Mouse (Mus musculus) liver, embryonic 14.5 days (tissue): ENCODE measurements around the gene Wfs1. TPM values are rescaled to one million over a fixed set of nuclear protein-coding genes. Genes with fewer than 3 reads are reported as not detected.

Source experiments
- ATAC-seq: fragments of 200-750 bp; cut with Nextera tagmentation; 2 replicates; pipeline ENCODE4 v1.8.0; 2017; ENCODE audit warnings: moderate number of reproducible peaks, mild to moderate bottlenecking, moderate library complexity; ENCODE audit not compliant: insufficient read depth
- DNase-seq, 3 experiments: peaks; one replicate each; pipeline ENCODE4 v3.0.0-alpha.2; 2012 to 2013; ENCODE audit warnings: low read depth in 3 of 3, low spot score in 3 of 3
- H3K27ac ChIP-seq: fragments of 300-500 bp; sonication (generic); 2 replicates; pipeline ENCODE4 v1.5.1; 2014; ENCODE audit warnings: moderate library complexity, mild to moderate bottlenecking, control low read depth, inconsistent platforms
- H3K27me3 ChIP-seq: fragments of 300-500 bp; sonication (generic); 2 replicates; pipeline ENCODE4 v1.6.1; 2014; ENCODE audit warnings: mild to moderate bottlenecking, low read length, moderate library complexity; ENCODE audit not compliant: control insufficient read depth, insufficient read depth
- H3K36me3 ChIP-seq: fragments of 300-500 bp; sonication (generic); replicated peaks from 2 replicates; pipeline ENCODE4 v1.6.1; 2014; ENCODE audit warnings: low read depth; ENCODE audit not compliant: control insufficient read depth, insufficient read depth
- H3K4me1 ChIP-seq, 2 experiments: fragments of 200-500 bp in 1 of 2; fragments of 300-500 bp in 1 of 2; sonication (generic) in 1 of 2; replicated peaks; 2 replicates each; pipeline ENCODE4 v1.6.1; 2012 to 2014; ENCODE audit warnings: antibody characterized with exemption in 1 of 2, inconsistent platforms in 1 of 2, low read length in 1 of 2; ENCODE audit not compliant: control insufficient read depth in 2 of 2, insufficient read depth in 2 of 2
- H3K4me2 ChIP-seq: fragments of 300-500 bp; sonication (generic); 2 replicates; pipeline ENCODE4 v1.6.1; 2014; ENCODE audit warnings: low read depth, mild to moderate bottlenecking, control low read depth, moderate library complexity
- H3K4me3 ChIP-seq, 2 experiments: fragments of 200-500 bp in 1 of 2; fragments of 300-500 bp in 1 of 2; sonication (generic) in 1 of 2; 2 replicates each; pipeline ENCODE4 v1.5.1; 2012 to 2014; ENCODE audit warnings: low read depth in 2 of 2, low read length in 2 of 2, mild to moderate bottlenecking in 2 of 2, control low read depth in 1 of 2, inconsistent platforms in 1 of 2, moderate library complexity in 1 of 2; ENCODE audit not compliant: insufficient read depth in 1 of 2
- H3K9ac ChIP-seq: fragments of 300-500 bp; sonication (generic); replicated peaks from 2 replicates; pipeline ENCODE4 v1.6.1; 2014; ENCODE audit warnings: mild to moderate bottlenecking, control low read depth, moderate library complexity
- H3K9me3 ChIP-seq: fragments of 300-500 bp; sonication (generic); 2 replicates; pipeline ENCODE4 v1.6.1; 2016; ENCODE audit warnings: low read length, mixed read lengths; ENCODE audit not compliant: control insufficient read depth
- CTCF ChIP-seq: IDR thresholded peaks from 2 replicates; pipeline ENCODE4 v1.5.1; 2016; ENCODE audit warnings: antibody characterized with exemption, low read depth, control low read depth
- EP300 ChIP-seq: IDR thresholded peaks from 2 replicates; pipeline ENCODE4 v1.6.1; 2016; ENCODE audit warnings: antibody characterized with exemption, low read depth
- WGBS: fragments of 180-500 bp; shearing (Covaris S2); extraction: QIAGEN DNeasy Blood & Tissue Kit; methylation state at CpG from one replicate; pipeline ENCODE4 v1.1.7; 2014; ENCODE audit not compliant: insufficient replicate concordance; 5-methylcytosine and 5-hydroxymethylcytosine counted together
- polyA plus RNA-seq, 2 experiments: library from polyadenylated mRNA; depleted of rRNA in 1 of 2; stranded (reverse) in 1 of 2; unstranded in 1 of 2; fragments of >200 nt; fragmentation: Nextera tagmentation in 1 of 2; extraction: Ambion mirVana in 1 of 2; gene quantifications; 2 replicates each; pipeline versions ENCODE4 v1.2.1 to v1.2.3; 2012 to 2014

The Wfs1 gene
- polyA plus RNA-seq, 2 experiments: 0.72 to 0.84 TPM

GRCm38 (mm10) chr5:36977809-36978208 lies 11.2 kb downstream of the Wfs1 start:
- ATAC-seq: no peak
- H3K4me1 ChIP-seq: no peaks in the 10 kb centered on the region
- H3K36me3 ChIP-seq: no peaks in the 10 kb centered on the region

GRCm38 (mm10) chr5:36975336-36975735 lies 13.7 kb downstream of the Wfs1 start:
- H3K4me3 ChIP-seq: no peak overlapping the region
- H3K4me1 ChIP-seq: no peaks in the 10 kb centered on the region
- H3K36me3 ChIP-seq: no peaks in the 10 kb centered on the region
- H3K27ac ChIP-seq: no peak overlapping the region
- WGBS: 62% methylated on average over 13 of the region's 13 CpGs
- DNase-seq (no peak), ATAC-seq (no peak)
- H3K27me3 ChIP-seq: no peaks in the 10 kb centered on the region
- no peak for TF ChIP-seq CTCF
- TF ChIP-seq EP300: no peak
- H3K9me3 ChIP-seq: no peaks in the 10 kb centered on the region
- no peak overlapping the region for H3K9ac ChIP-seq
- H3K4me2 ChIP-seq: no peak overlapping the region

More at GRCm38 (mm10) chr5:36977809-36978208, 11.2 kb downstream of the Wfs1 start:
- H3K4me3 ChIP-seq: no peak overlapping the region
- H3K9ac ChIP-seq: no peak overlapping the region
- H3K27me3 ChIP-seq: no peaks in the 10 kb centered on the region
- 57% methylated on average over 9 of the region's 9 CpGs for WGBS
- no peaks in the 10 kb centered on the region for H3K9me3 ChIP-seq
- TF ChIP-seq EP300: no peak
- TF ChIP-seq CTCF: no peak
- H3K4me2 ChIP-seq: no peak overlapping the region
- DNase-seq: no peak
- no peak overlapping the region for H3K27ac ChIP-seq

DNA sequence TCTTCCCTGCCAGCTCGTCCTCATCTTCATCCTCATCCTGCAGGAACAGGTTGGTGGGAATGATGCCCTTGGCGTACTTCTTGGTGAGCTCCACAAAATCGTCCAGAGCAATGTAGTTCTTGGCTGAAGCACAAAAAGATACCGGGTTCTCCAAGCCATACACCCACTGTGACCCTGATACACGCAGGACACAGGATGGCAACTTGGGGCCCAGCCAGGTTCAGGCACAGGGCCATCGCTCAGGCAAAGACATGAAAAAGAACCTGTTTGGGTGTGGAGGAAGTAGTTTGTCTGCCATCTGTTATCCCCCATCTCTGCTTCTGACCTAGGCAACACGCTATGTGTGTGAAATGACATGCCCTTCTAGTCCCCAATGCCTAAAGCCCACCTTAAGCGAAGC lies 17.4 kb downstream of the Wfs1 start:
- Histone ChIP-seq H3K27ac (no peak overlapping the region), H3K9ac (no peak overlapping the region), H3K4me2 (no peak overlapping the region)

GRCm38 (mm10) chr5:36960501-36960900 lies 28.5 kb downstream of the Wfs1 start:
- TF ChIP-seq EP300: no peak
- H3K4me3 ChIP-seq: no peak overlapping the region
- H3K4me1 ChIP-seq: no peaks in the 10 kb centered on the region
- no peaks in the 10 kb centered on the region for H3K27me3 ChIP-seq
- H3K36me3 ChIP-seq: no peaks in the 10 kb centered on the region
- DNase-seq: no peak
- H3K27ac ChIP-seq: no peak overlapping the region
- ATAC-seq: no peak
- H3K4me2 ChIP-seq: no peak overlapping the region
- WGBS: 47% methylated on average over 5 of the region's 5 CpGs
- H3K9ac ChIP-seq: no peak overlapping the region
- H3K9me3 ChIP-seq: no peaks in the 10 kb centered on the region

More for the DNA sequence above, 17.4 kb downstream of the Wfs1 start:
- Histone ChIP-seq H3K36me3 (no peaks in the 10 kb centered on the region), H3K9me3 (no peaks in the 10 kb centered on the region), H3K27me3 (no peaks in the 10 kb centered on the region), H3K4me1 (no peaks in the 10 kb centered on the region), H3K4me3 (no peak overlapping the region)
- DNase-seq (no peak), ATAC-seq (no peak)
- 65% methylated on average over 8 of the region's 8 CpGs for WGBS
- TF ChIP-seq CTCF: no peak
- TF ChIP-seq EP300: no peak

DNA sequence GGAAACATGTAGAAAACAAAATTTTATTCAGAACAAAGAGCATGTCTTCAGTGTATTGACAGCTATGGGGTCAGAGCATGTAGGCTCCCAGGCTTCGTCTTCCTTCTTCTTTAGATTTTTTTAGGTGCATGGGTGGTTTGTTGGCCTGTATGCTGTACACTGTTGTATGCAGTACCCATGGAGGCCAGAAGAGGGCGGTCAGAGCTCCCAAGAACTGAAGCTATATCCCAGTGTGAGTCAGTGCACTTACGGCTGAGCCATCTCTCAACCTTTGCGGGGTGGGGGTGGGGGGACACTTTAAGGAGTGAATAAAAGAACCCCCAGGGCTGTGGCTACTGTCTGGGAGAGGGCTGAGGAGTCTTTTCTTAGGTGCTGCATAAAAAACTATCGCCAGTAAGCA lies 30.2 kb downstream of the Wfs1 start:
- H3K4me1 ChIP-seq: no peaks in the 10 kb centered on the region
- H3K9me3 ChIP-seq: no peaks in the 10 kb centered on the region
- H3K4me3 ChIP-seq: no peak overlapping the region
- no peaks in the 10 kb centered on the region for H3K27me3 ChIP-seq
- H3K36me3 ChIP-seq: no peaks in the 10 kb centered on the region
- 24% methylated on average over 5 of the region's 5 CpGs for WGBS
- H3K4me2 ChIP-seq: no peak overlapping the region
- DNase-seq (peak in 2 of 3 experiments; percentile 9 to 12), ATAC-seq (no peak)
- TF ChIP-seq EP300 (no peak), CTCF (peak; percentile 75)
- no peak overlapping the region for H3K9ac ChIP-seq
- H3K27ac ChIP-seq: no peak overlapping the region
